Mouse (Mus musculus) thymus, adult 18-20 months (tissue): ENCODE data around the gene Trim56.
"Not testable (repeated sequence)": the region's sequence is repeated elsewhere in the genome, so short reads cannot be mapped to it uniquely, and the experiment has no call there.

Source experiments
- DNase-seq, 2 experiments: peaks; one replicate each; pipeline ENCODE4 v3.0.0; 2022; ENCODE audit warnings: mixed read lengths in 2 of 2

The Trim56 gene

GRCm38 (mm10) chr5:137115866-137116847 is at the start of gene Trim56:
Gene Trim56 (minus strand): TSS chr5:137116209.
- DNase-seq: peak; percentile 77 to 82

DNA sequence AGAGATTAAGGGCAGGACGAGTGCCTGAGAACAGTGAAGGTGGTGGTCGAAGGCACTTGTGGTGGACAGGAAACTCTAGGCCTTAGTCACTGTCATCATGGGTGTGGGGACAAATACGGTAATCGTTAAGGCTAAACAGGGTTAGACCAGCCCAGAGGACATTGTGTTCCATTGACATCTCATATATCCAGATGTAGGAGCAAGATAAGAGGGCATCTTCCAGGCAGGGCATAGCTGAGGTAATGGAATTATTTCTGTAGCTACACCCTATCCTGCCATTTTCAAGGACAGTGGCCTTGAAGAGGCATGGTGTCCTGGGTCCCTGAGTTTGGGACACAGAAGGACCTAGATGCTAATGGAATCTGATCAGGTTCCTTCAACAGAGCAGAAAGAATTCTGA is 45.8 kb upstream of the Trim56 start:
- DNase-seq: no peak

GRCm38 (mm10) chr5:137159461-137159860 is 43.5 kb upstream of the Trim56 start:
- DNase-seq: peak; percentile 50 to 66

DNA sequence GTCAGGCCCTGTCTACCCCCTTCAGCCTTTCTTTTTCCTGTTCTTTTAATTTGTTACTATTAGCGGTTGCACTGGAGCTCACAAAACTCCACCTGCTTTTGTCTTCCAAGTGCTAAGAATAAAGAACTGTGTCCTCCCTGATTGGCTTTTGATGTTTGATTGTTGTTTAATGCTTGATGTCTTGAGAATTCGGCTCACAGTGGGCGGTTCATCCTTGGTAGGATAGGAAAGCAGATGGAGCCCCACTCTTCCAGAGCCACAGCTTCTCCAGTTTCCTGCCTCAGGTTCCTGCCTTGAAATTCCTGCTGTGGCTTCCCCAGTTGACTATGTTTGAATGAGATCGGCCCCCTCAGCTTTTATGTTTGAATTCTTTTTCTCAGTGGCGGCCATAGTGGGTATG is 37.3 kb upstream of the Trim56 start:
- DNase-seq: no peak

DNA sequence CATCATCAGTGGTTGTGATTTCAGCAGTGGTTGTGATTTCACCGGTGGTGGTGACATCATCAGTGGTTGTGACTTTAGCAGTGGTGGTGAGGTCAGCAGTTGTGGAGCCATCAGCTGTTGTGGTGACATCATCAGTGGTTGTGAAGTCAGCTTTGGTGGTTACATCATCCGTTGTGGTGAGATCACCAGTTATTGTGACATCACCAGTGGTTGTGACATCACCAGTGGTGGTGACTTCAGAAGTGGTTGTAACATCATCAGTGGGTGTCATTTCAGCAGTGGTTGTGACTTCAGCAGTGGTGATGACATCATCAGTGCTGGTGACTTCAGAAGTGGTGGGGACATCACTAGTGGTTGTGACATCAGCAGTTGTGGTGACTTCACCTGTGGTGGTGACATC is 36.6 kb upstream of the Trim56 start:
- no peak for DNase-seq

- DNase-seq: not testable (repeated sequence)
Measured at GRCm38 (mm10) chr5:137149272-137149882, 33.4 kb upstream of the Trim56 start, which contains the start of gene Muc3. Gene Muc3 (minus strand): TSS chr5:137149322.

GRCm38 (mm10) chr5:137140836-137141235 is 24.8 kb upstream of the Trim56 start:
- no peak for DNase-seq

GRCm38 (mm10) chr5:137138977-137139376 is 23.0 kb upstream of the Trim56 start:
- DNase-seq: no peak

GRCm38 (mm10) chr5:137134959-137135358 is 18.9 kb upstream of the Trim56 start:
- DNase-seq: no peak

GRCm38 (mm10) chr5:137131490-137131889 is 15.5 kb upstream of the Trim56 start:
- DNase-seq: no peak

- DNase-seq: no peak
Measured at GRCm38 (mm10) chr5:137129281-137129680, 13.3 kb upstream of the Trim56 start.

- DNase-seq: no peak
Measured at GRCm38 (mm10) chr5:137123516-137123915, 7.5 kb upstream of the Trim56 start.

- DNase-seq: no peak
Measured at GRCm38 (mm10) chr5:137122686-137123193, 6.7 kb upstream of the Trim56 start.

- DNase-seq: no peak
Measured at GRCm38 (mm10) chr5:137121280-137121679, 5.3 kb upstream of the Trim56 start.

DNA sequence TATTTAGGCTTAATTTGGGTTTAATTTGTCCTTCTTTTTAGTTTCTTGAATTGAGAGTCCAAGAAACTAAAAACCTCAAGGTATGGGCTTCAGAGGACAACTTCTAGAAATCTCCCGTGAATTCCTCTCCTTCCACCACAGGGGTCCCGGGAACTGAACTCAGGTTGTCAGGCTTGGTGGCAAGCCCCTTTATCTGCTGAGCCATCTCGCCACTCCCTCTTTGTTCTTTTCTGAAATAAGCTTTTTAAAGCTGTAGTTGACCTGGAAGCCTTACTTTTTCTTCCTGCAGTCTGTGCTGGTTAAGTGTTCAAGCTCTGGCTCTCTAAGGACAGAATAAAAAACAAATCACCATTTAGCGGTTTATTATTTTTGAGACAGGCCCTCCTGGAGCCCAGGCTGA is 2.9 kb upstream of the Trim56 start:
- DNase-seq: no peak

GRCm38 (mm10) chr5:137117994-137118393 is 2.0 kb upstream of the Trim56 start:
- not testable (repeated sequence) for DNase-seq

DNA sequence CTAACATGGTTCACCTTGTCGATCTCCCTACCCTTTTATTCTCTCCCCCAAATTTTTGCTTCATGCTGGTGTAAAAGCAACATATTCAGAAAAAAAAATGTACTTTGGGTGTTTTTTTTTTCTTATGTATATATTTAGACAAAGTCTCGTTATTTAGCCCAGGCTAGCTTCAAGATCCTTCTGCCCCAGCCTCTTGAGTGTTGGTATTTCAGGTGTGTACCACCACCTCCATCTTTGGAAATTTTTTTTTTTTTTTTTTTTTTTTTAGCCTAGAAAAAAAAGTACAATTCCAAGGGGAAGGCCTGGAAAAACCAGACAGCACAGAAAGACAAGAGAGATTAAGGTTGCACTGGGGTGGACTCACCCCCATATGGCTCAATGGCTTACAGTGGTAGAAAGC is 978 bp upstream of the Trim56 start:
- no peak for DNase-seq

GRCm38 (mm10) chr5:137114891-137115561 is 983 bp downstream of the Trim56 start:
- DNase-seq: no peak

- no peak for DNase-seq
Measured at GRCm38 (mm10) chr5:137111542-137112408, 4.2 kb downstream of the Trim56 start.

DNA sequence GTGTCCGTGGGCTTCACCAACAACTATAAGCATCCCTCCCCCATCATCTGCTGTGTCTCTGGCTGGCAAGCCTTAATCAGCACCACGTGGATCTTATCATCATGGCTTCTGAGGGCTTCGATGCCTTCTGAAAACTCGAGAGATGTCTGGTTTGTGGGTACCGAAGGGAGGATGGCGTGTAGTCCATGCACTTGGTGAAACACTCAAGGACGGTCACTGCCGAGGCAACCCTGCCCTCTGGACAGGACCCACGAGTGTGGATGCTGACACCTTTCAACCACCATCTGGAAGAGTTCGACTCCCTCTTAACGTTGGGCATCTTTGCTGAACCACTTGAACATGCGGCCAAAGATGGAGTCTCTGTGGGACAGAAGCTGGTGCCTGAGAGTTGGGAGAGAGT is 5.1 kb downstream of the Trim56 start:
- DNase-seq: no peak

GRCm38 (mm10) chr5:137109941-137110593 is 5.9 kb downstream of the Trim56 start:
- DNase-seq: no peak

GRCm38 (mm10) chr5:137108111-137108510 is 7.9 kb downstream of the Trim56 start:
- DNase-seq: no peak
